Mouse (Mus musculus): ENCODE results near the gene Rhoc. TPM values are rescaled to one million over a fixed set of nuclear protein-coding genes. Genes with fewer than 3 reads are reported as not detected.
A peak's percentile ranks its signal among the peaks of the same experiment; 100 is the strongest.
"Not testable (repeated sequence)": the region's sequence is repeated elsewhere in the genome, so short reads cannot be mapped to it uniquely, and the experiment has no call there.

Gene Rhoc
- total RNA-seq, 2 experiments from 2014 or later, result 37.2 to 39.2 TPM

DNA sequence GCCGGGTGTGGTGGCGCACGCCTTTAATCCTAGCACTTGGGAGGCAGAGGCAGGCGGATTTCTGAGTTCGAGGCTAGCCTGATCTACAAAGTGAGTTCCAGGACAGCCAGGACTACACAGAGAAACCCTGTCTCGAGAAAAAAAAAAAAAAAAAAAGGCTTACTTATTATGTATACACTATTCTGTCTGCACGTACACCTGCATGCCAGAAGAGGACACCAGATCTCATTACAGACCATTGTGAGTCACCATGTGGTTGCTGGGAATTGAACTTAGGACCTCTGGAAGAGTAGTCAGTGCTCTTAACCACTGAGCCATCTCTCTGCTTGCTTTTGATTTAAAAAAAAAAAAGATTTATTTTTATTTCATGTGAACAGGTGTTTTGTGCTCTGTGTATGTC, 25.1 kb downstream of the Rhoc start:
- DNase-seq (ENCODE audit: low spot score in 2 of 2), result not testable (repeated sequence)

GRCm38 (mm10) chr3:104814746-104815145, 26.6 kb downstream of the Rhoc start:
- DNase-seq (ENCODE audit: low spot score in 2 of 2), result no peak

- DNase-seq (ENCODE audit: low spot score in 2 of 2), result no peak
These were observed 27.2 kb downstream of the Rhoc start for GRCm38 (mm10) chr3:104815346-104815745.

- DNase-seq (ENCODE audit: low spot score in 2 of 2), result no peak
These were observed 28.0 kb downstream of the Rhoc start for GRCm38 (mm10) chr3:104816130-104816529.

- peak; percentile 65 to 75 for DNase-seq (ENCODE audit: low spot score in 2 of 2)
These were observed 29.4 kb downstream of the Rhoc start for GRCm38 (mm10) chr3:104817481-104817990.

DNA sequence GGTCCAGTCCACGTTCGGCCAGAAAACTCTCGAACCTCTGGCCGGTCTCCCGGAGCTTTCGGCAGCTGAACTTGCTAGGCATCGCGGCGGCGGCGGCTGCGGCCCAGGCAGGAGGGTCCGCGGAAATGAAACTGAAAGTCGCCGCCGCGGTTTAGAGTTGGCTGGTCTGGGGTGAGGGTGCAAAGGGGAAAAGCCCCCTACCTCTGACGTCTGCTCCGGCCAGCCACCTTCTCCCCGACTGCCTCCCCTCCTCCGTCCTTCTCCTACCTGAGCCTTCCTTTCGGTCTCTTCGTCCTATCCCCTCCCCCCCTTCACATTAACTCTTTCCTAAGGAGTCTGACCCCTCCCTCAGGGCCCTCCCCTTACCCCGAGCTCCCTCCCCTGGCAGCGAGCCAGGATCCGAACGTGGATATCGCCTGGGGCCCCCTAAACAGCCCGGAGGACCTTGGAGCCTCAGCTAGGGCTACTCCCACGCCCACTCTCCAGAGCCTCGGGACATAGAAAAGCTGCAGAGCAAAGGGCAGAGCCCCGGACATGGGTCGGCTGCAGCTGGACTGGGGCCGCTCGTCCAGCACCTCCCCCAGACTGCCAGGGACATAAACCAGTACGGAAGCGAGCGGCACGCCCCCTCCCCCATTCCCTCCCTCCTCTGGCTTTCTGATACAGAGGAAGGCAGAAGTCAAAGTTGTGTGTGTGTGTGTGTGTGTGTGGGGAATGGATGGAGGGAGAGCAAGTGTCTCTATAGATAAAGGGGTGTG, 30.0 kb downstream of the Rhoc start, which contains the start of gene Mov10:
Gene Mov10 (minus strand): TSS at position 573 of the 758 bp plus-strand sequence.
- peak; percentile 51 to 67 for DNase-seq (ENCODE audit: low spot score in 2 of 2)

DNA sequence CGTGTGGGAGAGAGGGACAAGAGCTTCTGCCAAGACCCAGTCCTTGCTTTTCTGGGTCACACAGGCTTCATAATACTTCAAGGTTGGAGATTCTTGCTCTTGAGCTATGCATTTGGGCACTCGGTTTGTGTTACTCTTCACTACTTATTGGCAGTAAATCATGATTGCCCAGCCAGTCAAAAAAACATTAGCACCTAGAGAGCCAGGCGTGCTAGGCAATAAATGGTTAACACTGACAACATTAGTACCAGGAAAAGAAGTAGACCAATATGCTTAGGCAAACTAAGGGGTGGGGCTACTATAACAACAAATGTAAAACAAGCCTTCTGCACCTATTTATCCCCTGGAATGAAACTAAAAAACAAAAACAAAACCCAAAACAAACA, 30.6 kb downstream of the Rhoc start:
- no peak for DNase-seq (ENCODE audit: low spot score in 2 of 2)

DNA sequence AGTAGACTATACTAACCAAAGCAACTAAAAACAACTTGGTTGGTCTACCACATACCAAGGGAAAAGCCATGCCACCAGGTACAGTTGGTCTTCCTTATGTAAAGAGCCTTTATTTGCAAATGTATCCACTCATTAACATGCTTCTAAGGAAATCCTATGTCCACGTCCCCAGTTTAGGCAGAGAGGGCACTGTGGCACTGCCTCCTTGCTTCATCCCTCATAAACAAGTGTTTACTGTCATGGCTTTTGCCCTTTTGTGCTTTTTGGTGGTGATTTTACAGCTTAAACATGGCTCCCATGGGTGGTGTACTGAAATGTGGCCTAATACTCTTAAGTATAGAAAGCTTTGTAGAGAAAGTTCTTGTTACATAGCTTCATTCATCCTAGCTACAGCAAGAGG, 32.3 kb downstream of the Rhoc start:
- DNase-seq (ENCODE audit: low spot score in 2 of 2), result no peak

GRCm38 (mm10) chr3:104822413-104822812, 34.2 kb downstream of the Rhoc start:
- no peak for DNase-seq (ENCODE audit: low spot score in 2 of 2)

DNA sequence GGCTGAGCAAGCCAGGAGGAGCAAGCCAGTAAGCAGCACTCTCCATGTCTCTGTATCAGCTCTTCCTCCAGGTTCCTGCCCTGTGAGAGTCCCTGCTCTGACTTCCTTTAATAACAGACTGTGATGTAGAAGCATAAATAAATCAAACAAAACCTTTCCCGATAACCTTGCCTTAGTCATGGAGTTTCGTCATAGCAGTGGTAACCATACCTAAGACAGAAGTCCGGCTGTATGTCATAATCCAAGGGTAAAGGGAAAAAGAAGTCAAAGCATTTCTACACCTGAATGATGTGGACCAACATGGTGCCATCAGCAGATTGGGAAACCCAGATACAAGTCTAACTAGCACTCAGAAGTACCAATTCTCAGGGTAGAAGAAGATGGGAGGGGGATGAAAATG, 47.6 kb downstream of the Rhoc start:
- DNase-seq (ENCODE audit: low spot score in 2 of 2), result no peak

GRCm38 (mm10) chr3:104841049-104841448, 52.9 kb downstream of the Rhoc start:
- DNase-seq (ENCODE audit: low spot score in 2 of 2), result no peak

Other genes with a start within 250 kb of the Rhoc start
- gene Slc16a1, start 149.7 kb upstream of the Rhoc start, total RNA-seq (2021), result 10 to 100 TPM; 76.3 to 82.4 TPM
- 1 to 10 TPM in 1 of 2 experiments, under 1 TPM in 1; 0.76 to 1.0 TPM for gene Ppm1j, start 7.3 kb upstream of the Rhoc start, total RNA-seq (2021)
- not detected for gene Fam19a3, start 6.5 kb upstream of the Rhoc start, total RNA-seq (2021)
- gene Mov10, start 30.2 kb downstream of the Rhoc start, total RNA-seq (2021), result 10 to 100 TPM in 1 of 2 experiments, 1 to 10 TPM in 1; 9.1 to 11.4 TPM
- 10 to 100 TPM; 24.4 to 37.5 TPM for gene St7l, start 75.6 kb downstream of the Rhoc start, total RNA-seq (2021)
- 10 to 100 TPM; 39.2 to 56.7 TPM for gene Capza1, start 76.1 kb downstream of the Rhoc start, total RNA-seq (2021)
- gene Wnt2b, start 173.5 kb downstream of the Rhoc start, total RNA-seq (2021), result under 1 TPM; 0.74 to 0.89 TPM

Data from layer of hippocampus, postnatal 10 days (tissue).